ENCODE assay signal across 19 mouse cellular contexts in genomic region chr19:22804311-22804710, GRCm38 (mm10).
DNase-seq lines count a peak whose midpoint lies in the region; TF ChIP-seq lines count a peak whose summit lies in the region.
"Had no signal": no experiment of that assay in that cellular context is flagged by ENCODE, and none has a peak within 500 bp of the region (broad histone marks: within the 10 kb centered on the region; RNA-seq: fewer than 3 reads in every experiment).

No protein-coding gene starts in this region.

- no peak for TF ChIP-seq CTCF in cerebellum, adult 2 months (IDR thresholded peaks at IDR 0.05; ENCODE audit: borderline replicate concordance, insufficient read depth, low read depth, low read length)

- no peak for TF ChIP-seq POLR2A in cerebellum, adult 2 months (IDR thresholded peaks at IDR 0.05; ENCODE audit: borderline replicate concordance, insufficient read depth, low read length)

- H3K4me3 ChIP-seq in cerebellum, adult 2 months (replicated peaks; ENCODE audit: insufficient read depth, low read depth, low read length) = no peak overlapping the region
- H3K4me3 ChIP-seq: embryonic facial prominence, embryonic 12.5 days; forebrain, embryonic 12.5 days; heart, embryonic 15.5 days; hindbrain, embryonic 13.5 days had no signal

- WGBS in cerebellum, adult 2 months = 17% methylated on average over 2 of the region's 2 CpGs

- H3K27me3 ChIP-seq in cerebellum, adult 2 months (ENCODE audit: control insufficient read depth, insufficient read depth, low read length) = no peaks in the 10 kb centered on the region
- H3K27me3 ChIP-seq: CH12.LX; embryonic facial prominence, embryonic 12.5 days; forebrain, embryonic 12.5 days; heart, embryonic 15.5 days; hindbrain, embryonic 13.5 days; Patski had no signal

- H3K4me1 ChIP-seq in cerebellum, adult 2 months (ENCODE audit: control insufficient read depth, insufficient read depth, low read length) = peaks cover 21% of the 10 kb centered on the region
- H3K4me1 ChIP-seq: embryonic facial prominence, embryonic 12.5 days; forebrain, embryonic 12.5 days; heart, embryonic 15.5 days; hindbrain, embryonic 13.5 days had no signal

- H3K27ac ChIP-seq in cerebellum, adult 2 months (ENCODE audit: insufficient read depth, low read length) = peak overlapping the region; percentile 81; the same call in 1 of the 2 replicates
- H3K27ac ChIP-seq: embryonic facial prominence, embryonic 12.5 days; forebrain, embryonic 12.5 days; heart, embryonic 15.5 days; hindbrain, embryonic 13.5 days; hindbrain, postnatal 0 days had no signal

- peak; percentile 66 for DNase-seq in cerebellum, adult 11 months
- peak in 1 of 2 experiments; percentile 93 for DNase-seq in cerebellum, adult 2 months
- DNase-seq in cerebellum, postnatal 10 days = peak; percentile 51 to 63
- peak; percentile 17 for DNase-seq in retina, embryonic 14.5 days (ENCODE audit: low spot score)
- DNase-seq in kidney, postnatal 14 days = no peak
- DNase-seq in heart, adult 8-10 months (ENCODE audit: low spot score) = no peak
- no peak for DNase-seq in layer of hippocampus, postnatal 36 days
- DNase-seq: adrenal gland, postnatal 36 days; gastrocnemius, postnatal 10 days; heart, adult 18-20 months; heart, postnatal 14 days; kidney, adult 18-20 months had no signal

Comparison
In these comparisons a context has a peak if more than half of its experiments do, and no peak if none do; other contexts are left out.
1. DNase-seq: peak in cerebellum, adult 11 months (single experiment), cerebellum, postnatal 10 days (2 of 2) and retina, embryonic 14.5 days (single experiment); none in kidney, postnatal 14 days (single experiment), heart, adult 8-10 months (single experiment) and layer of hippocampus, postnatal 36 days (0 of 2).